Comparison of ENCODE assay signal across 8 mouse cellular contexts in the genomic region with DNA sequence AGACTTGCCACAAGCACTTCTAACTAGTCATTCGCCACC. TPM values are rescaled to one million over a fixed set of nuclear protein-coding genes. Genes with fewer than 3 reads are reported as not detected.
DNase-seq lines count a peak whose midpoint lies in the region; ATAC-seq lines count a peak whose summit lies in the region.

A gene (minus strand): TSS at position 30 of the 39 bp plus-strand sequence.

- H3K36me3 ChIP-seq in megakaryocyte, embryonic 14.5 days (replicated peaks; ENCODE audit: low read length), result no peaks in the 10 kb centered on the region

- no peak for DNase-seq in adrenal gland, postnatal 25 days
- DNase-seq in adrenal gland, postnatal 10 days, result no peak
- DNase-seq in left cerebral cortex, postnatal 25 days (ENCODE audit: low spot score in 2 of 2), result no peak
- DNase-seq in cerebellum, postnatal 14 days, result no peak
- DNase-seq in lung, postnatal 25 days (ENCODE audit: low spot score), result no peak

- peaks cover 4% of the 10 kb centered on the region; the same call in 1 of the 2 replicates for H3K4me1 ChIP-seq in megakaryocyte, embryonic 14.5 days

- no peak for ATAC-seq in megakaryocyte, adult 5-6 weeks (ENCODE audit: poor library complexity, severe bottlenecking)
- ATAC-seq in CD4-positive, CD25-positive, alpha-beta regulatory T cell, adult 4 months, result no peak

- intact Hi-C loops in left cerebral cortex, postnatal 25 days (cut with DNase I), result loop anchor here (2.0 to 10.0 kb wide), 4 partner anchors 284 to 812 kb away; no protein-coding TSS in a partner anchor

- peaks cover 13% of the 10 kb centered on the region for H3K9me3 ChIP-seq in megakaryocyte, embryonic 14.5 days

- peak within 1 kb of the TSS; percentile 62 for H3K4me3 ChIP-seq in megakaryocyte, embryonic 14.5 days (replicated peaks)

- no peaks in the 10 kb centered on the region for H3K27me3 ChIP-seq in megakaryocyte, embryonic 14.5 days (replicated peaks)

RNA-seq across cellular contexts. Expression of the gene that starts here (rescaled TPM):
- 13.6 and 15.1 TPM in 2 replicates for total RNA-seq in adrenal gland, postnatal 25 days (2021)
- total RNA-seq in adrenal gland, postnatal 10 days (2021), result 10 to 100 TPM in 1 of 2 experiments, 1 to 10 TPM in 1; 9.8 to 15.0 TPM
- 0.60 TPM in 1 of 2 replicates, not detected in the other for polyA plus RNA-seq in megakaryocyte, embryonic 14.5 days (2012; ENCODE audit: insufficient read depth, low replicate concordance)
- total RNA-seq in megakaryocyte, adult 5-6 weeks (2015), result 0.18 and 0.39 TPM in 2 replicates
- 1.5 TPM in 1 of 2 replicates, not detected in the other for total RNA-seq in megakaryocyte, adult 5-6 weeks (2017)
- total RNA-seq in left cerebral cortex, postnatal 25 days (2021), result 100 to 1,000 TPM; 569 to 611 TPM
- polyA plus RNA-seq in CD4-positive, CD25-positive, alpha-beta regulatory T cell, adult 4 months (2017; shearing (Covaris generic)), result under 1 TPM in 1 of 2 experiments, not detected in 1; 0.34 TPM

Comparison
In these comparisons a context has a peak if more than half of its experiments do, and no peak if none do; other contexts are left out.
1. RNA of the gene that starts here (total RNA-seq): 569 to 611 TPM in left cerebral cortex, postnatal 25 days; 13.6 to 15.1 TPM in adrenal gland, postnatal 25 days, 9.8 to 15.0 TPM in adrenal gland, postnatal 10 days and 0.18 to 1.5 TPM in megakaryocyte, adult 5-6 weeks; every median in the first group is over 10 times any median in the second.